Mouse (Mus musculus) liver, embryonic 16.5 days (tissue): ENCODE measurements around the gene Bbs2. TPM values are rescaled to one million over a fixed set of nuclear protein-coding genes. Genes with fewer than 3 reads are reported as not detected.

ENCODE experiments used
- ATAC-seq: fragments of 200-750 bp; cut with Nextera tagmentation; 2 replicates; pipeline ENCODE4 v1.8.0; 2017; ENCODE audit warnings: low read depth, mild to moderate bottlenecking, moderate number of reproducible peaks, moderate library complexity
- H3K27ac ChIP-seq: fragments of 300-500 bp; sonication (generic); 2 replicates; pipeline ENCODE4 v1.5.1; 2014; ENCODE audit warnings: mild to moderate bottlenecking, low read length
- H3K27me3 ChIP-seq: fragments of 300-500 bp; sonication (generic); 2 replicates; pipeline ENCODE4 v1.6.1; 2014; ENCODE audit warnings: low read depth, low read length, mixed read lengths; ENCODE audit not compliant: control insufficient read depth, insufficient read depth
- H3K36me3 ChIP-seq: fragments of 300-500 bp; sonication (generic); 2 replicates; pipeline ENCODE4 v1.6.1; 2014; ENCODE audit warnings: mild to moderate bottlenecking; ENCODE audit not compliant: control insufficient read depth, insufficient read depth
- H3K4me1 ChIP-seq: fragments of 300-500 bp; sonication (generic); 2 replicates; pipeline ENCODE4 v1.6.1; 2014; ENCODE audit warnings: low read depth, low read length, mixed read lengths; ENCODE audit not compliant: control insufficient read depth
- H3K4me2 ChIP-seq: fragments of 300-500 bp; sonication (generic); 2 replicates; pipeline ENCODE4 v1.6.1; 2014; ENCODE audit warnings: low read depth, low read length, mixed read lengths
- H3K4me3 ChIP-seq: fragments of 300-500 bp; sonication (generic); 2 replicates; pipeline ENCODE4 v1.5.1; 2014; ENCODE audit warnings: low read depth, mild to moderate bottlenecking, low read length
- H3K9ac ChIP-seq: fragments of 300-500 bp; sonication (generic); 2 replicates; pipeline ENCODE4 v1.6.1; 2014; ENCODE audit warnings: low read depth, low read length
- H3K9me3 ChIP-seq: fragments of 300-500 bp; sonication (generic); replicated peaks from 2 replicates; pipeline ENCODE4 v1.6.1; 2016; ENCODE audit warnings: low read length; ENCODE audit not compliant: control insufficient read depth
- WGBS: fragments of 180-500 bp; shearing (Covaris S2); extraction: QIAGEN DNeasy Blood & Tissue Kit; methylation state at CpG from one replicate; pipeline ENCODE4 v1.1.7; 2014; ENCODE audit not compliant: insufficient replicate concordance; 5-methylcytosine and 5-hydroxymethylcytosine counted together
- polyA plus RNA-seq: library from polyadenylated mRNA; unstranded; fragments of >200 nt; fragmentation: Nextera tagmentation; extraction: Ambion mirVana; gene quantifications from 2 replicates; pipeline ENCODE4 v1.2.1, GENCODE M21; 2015

Bbs2 gene
- polyA plus RNA-seq, 1 experiment from 2014 or later = 3.0 TPM

DNA sequence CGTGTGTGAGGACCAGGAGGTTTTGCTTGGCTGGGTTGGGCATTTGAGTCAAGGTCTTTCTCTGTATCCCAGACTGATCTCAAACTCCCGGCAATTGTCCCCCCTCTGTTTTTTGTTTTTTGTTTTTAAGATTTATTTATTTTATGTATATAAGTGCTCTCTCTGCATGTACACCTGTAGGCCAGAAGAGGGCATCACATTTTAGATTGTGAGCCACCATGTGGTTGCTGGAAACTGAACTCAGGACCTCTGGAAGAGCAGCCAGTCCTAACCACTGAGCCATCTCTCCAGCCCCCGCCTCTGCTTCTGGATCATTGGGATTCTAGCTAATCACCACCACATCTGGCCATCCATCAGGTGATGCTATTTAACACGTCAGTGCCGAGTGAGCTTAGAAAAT, 11.1 kb upstream of the Bbs2 start:
- H3K9ac ChIP-seq = no peak overlapping the region
- H3K4me3 ChIP-seq = no peak overlapping the region
- peak overlapping the region; percentile 87 for H3K27ac ChIP-seq
- H3K27me3 ChIP-seq = no peaks in the 10 kb centered on the region
- H3K9me3 ChIP-seq = no peaks in the 10 kb centered on the region
- ATAC-seq = 0 out of 2 replicates have a peak, but pooled peaks have one; percentile 31
- peak overlapping the region; percentile 29; the same call in 1 of the 2 replicates for H3K4me2 ChIP-seq
- WGBS = 65% methylated on average over 5 of the region's 5 CpGs
- H3K36me3 ChIP-seq = no peaks in the 10 kb centered on the region
- peaks cover 49% of the 10 kb centered on the region for H3K4me1 ChIP-seq

DNA sequence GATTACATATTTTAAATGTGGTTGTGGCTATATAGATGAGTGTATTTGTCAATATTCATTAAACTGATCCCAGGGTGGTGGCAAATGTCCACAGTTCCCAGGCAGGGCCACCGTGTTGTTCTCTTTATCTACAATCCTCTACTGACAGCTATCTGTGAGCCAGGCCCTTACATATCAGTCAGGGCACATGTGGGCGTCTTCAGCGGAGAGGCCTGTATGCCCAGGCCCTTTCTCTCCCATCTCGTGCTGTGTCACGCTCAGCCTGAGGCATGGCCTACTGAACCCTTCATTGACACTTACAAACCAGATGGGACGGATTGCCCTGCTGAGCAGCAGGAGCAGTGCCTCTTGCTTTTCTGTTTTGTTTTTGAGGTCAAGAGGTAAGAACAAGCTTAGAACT, 10.7 kb upstream of the Bbs2 start:
- H3K4me1 ChIP-seq = peaks cover 49% of the 10 kb centered on the region
- H3K9ac ChIP-seq = no peak overlapping the region
- H3K27ac ChIP-seq = peak overlapping the region; percentile 87
- no peak overlapping the region for H3K4me3 ChIP-seq
- no peaks in the 10 kb centered on the region for H3K36me3 ChIP-seq
- H3K4me2 ChIP-seq = peak overlapping the region; percentile 29; the same call in 1 of the 2 replicates
- peak; percentile 99 for ATAC-seq
- WGBS = 28% methylated on average over 6 of the region's 6 CpGs
- no peaks in the 10 kb centered on the region for H3K9me3 ChIP-seq
- no peaks in the 10 kb centered on the region for H3K27me3 ChIP-seq

DNA sequence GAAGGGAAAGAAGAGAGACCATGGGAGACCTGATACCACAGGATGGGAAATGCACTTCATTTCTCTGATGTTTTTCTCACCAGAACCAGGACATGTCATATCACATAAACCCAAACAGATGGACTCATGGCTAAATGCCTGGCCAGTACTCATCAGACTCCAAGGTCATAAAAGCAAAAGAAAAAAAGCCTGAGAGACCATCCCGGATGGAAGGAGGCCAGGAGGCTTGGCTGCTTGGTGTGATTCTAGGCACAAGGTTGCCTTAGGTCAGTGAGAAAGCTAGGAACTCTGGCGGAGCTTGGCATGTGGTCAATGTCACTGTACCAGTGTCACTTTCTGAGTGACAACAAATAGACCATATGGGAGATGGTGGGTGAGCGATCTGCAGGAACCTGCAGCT, 9.1 kb upstream of the Bbs2 start:
- H3K9me3 ChIP-seq = no peaks in the 10 kb centered on the region
- H3K4me2 ChIP-seq = no peak overlapping the region
- H3K4me3 ChIP-seq = no peak overlapping the region
- no peaks in the 10 kb centered on the region; the same call in 1 of the 2 replicates for H3K27me3 ChIP-seq
- peak overlapping the region; percentile 45 for H3K27ac ChIP-seq
- no peak overlapping the region for H3K9ac ChIP-seq
- ATAC-seq = no peak
- H3K4me1 ChIP-seq = peaks cover 41% of the 10 kb centered on the region
- 65% methylated on average over 3 of the region's 3 CpGs for WGBS
- no peaks in the 10 kb centered on the region for H3K36me3 ChIP-seq

- H3K4me3 ChIP-seq = no peak overlapping the region
- no peak for ATAC-seq
- H3K9me3 ChIP-seq = no peaks in the 10 kb centered on the region
- H3K4me2 ChIP-seq = no peak overlapping the region
- WGBS = 52% methylated on average over 5 of the region's 5 CpGs
- no peaks in the 10 kb centered on the region for H3K36me3 ChIP-seq
- peaks cover 11% of the 10 kb centered on the region for H3K4me1 ChIP-seq
- no peak overlapping the region for H3K9ac ChIP-seq
- H3K27ac ChIP-seq = no peak overlapping the region
- peaks cover 16% of the 10 kb centered on the region for H3K27me3 ChIP-seq
Observed at GRCm38 (mm10) chr8:94104146-94104545, 5.4 kb upstream of the Bbs2 start.

GRCm38 (mm10) chr8:94098996-94099395, 268 bp upstream of the Bbs2 start:
- Histone ChIP-seq H3K9ac (peak overlapping the region; percentile 76), H3K4me1 (peaks cover 10% of the 10 kb centered on the region), H3K4me2 (peak overlapping the region; percentile 91), H3K4me3 (peak overlapping the region; percentile 78), H3K27me3 (peaks cover 16% of the 10 kb centered on the region), H3K36me3 (no peaks in the 10 kb centered on the region), H3K9me3 (no peaks in the 10 kb centered on the region), H3K27ac (peak overlapping the region; percentile 99)
- 55% methylated on average over 4 of the region's 4 CpGs for WGBS
- no peak for ATAC-seq

- WGBS = 83% methylated on average over 6 of the region's 6 CpGs
- no peak overlapping the region for H3K9ac ChIP-seq
- no peaks in the 10 kb centered on the region for H3K36me3 ChIP-seq
- no peak overlapping the region for H3K27ac ChIP-seq
- ATAC-seq = no peak
- H3K4me3 ChIP-seq = no peak overlapping the region
- H3K4me2 ChIP-seq = no peak overlapping the region
- H3K27me3 ChIP-seq = no peaks in the 10 kb centered on the region
- no peaks in the 10 kb centered on the region for H3K9me3 ChIP-seq
- peaks cover 10% of the 10 kb centered on the region for H3K4me1 ChIP-seq
Observed at GRCm38 (mm10) chr8:94094281-94094680, 4.4 kb downstream of the Bbs2 start.

DNA sequence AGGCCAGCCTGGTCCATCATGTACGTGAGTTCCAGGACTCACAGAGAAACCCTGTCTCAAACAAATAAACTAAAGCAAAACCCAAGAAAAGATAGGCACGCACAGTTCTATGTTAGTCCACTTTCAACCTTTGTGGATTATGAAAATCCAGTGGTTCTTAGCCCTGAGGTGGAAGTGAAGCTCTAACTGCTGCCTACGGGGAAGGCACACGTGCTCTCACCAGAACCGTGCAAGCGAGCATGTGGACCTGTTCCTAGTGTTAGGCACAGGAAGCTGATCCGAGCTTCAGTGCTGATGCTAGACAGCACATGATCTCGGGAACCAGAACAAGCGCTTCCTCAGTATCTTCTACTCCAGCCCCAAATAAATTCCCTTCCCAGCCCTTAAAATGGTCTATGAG, 5.9 kb downstream of the Bbs2 start:
- Histone ChIP-seq H3K36me3 (no peaks in the 10 kb centered on the region), H3K27me3 (no peaks in the 10 kb centered on the region), H3K4me3 (no peak overlapping the region), H3K27ac (no peak overlapping the region), H3K9ac (no peak overlapping the region), H3K9me3 (no peaks in the 10 kb centered on the region), H3K4me1 (peaks cover 3% of the 10 kb centered on the region), H3K4me2 (no peak overlapping the region)
- WGBS = 67% methylated on average over 9 of the region's 9 CpGs
- no peak for ATAC-seq

DNA sequence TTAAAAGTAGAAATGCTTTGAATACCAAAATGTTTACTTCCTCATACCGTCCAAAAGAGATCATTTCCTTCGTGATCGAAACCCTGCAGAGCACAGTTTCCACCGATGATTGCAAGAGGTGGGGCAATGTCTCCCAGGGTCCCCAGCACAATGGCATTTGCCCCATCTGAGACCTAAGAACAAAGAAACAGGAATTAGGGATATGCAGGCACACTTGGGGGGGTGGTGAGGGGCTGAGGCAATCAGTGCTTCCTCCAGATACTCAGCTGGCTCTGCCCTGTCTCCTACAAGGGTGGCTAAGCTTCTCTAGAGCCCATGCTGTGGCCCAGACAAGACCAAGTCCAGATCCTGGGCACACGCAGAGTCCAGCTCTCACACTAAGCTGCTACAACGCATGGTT, 9.0 kb downstream of the Bbs2 start:
- no peaks in the 10 kb centered on the region for H3K36me3 ChIP-seq
- H3K4me3 ChIP-seq = no peak overlapping the region
- H3K27me3 ChIP-seq = no peaks in the 10 kb centered on the region
- no peak for ATAC-seq
- no peaks in the 10 kb centered on the region for H3K9me3 ChIP-seq
- H3K4me1 ChIP-seq = no peaks in the 10 kb centered on the region
- 56% methylated on average over 6 of the region's 6 CpGs for WGBS
- H3K4me2 ChIP-seq = no peak overlapping the region
- no peak overlapping the region for H3K9ac ChIP-seq
- no peak overlapping the region for H3K27ac ChIP-seq

- no peak overlapping the region for H3K9ac ChIP-seq
- H3K4me3 ChIP-seq = no peak overlapping the region
- 69% methylated on average over 9 of the region's 9 CpGs for WGBS
- no peaks in the 10 kb centered on the region for H3K4me1 ChIP-seq
- H3K27ac ChIP-seq = no peak overlapping the region
- H3K9me3 ChIP-seq = no peaks in the 10 kb centered on the region
- no peak overlapping the region for H3K4me2 ChIP-seq
- ATAC-seq = no peak
- no peaks in the 10 kb centered on the region for H3K36me3 ChIP-seq
- no peaks in the 10 kb centered on the region for H3K27me3 ChIP-seq
Observed at GRCm38 (mm10) chr8:94087964-94088363, 10.8 kb downstream of the Bbs2 start.
